In the genomic region with DNA sequence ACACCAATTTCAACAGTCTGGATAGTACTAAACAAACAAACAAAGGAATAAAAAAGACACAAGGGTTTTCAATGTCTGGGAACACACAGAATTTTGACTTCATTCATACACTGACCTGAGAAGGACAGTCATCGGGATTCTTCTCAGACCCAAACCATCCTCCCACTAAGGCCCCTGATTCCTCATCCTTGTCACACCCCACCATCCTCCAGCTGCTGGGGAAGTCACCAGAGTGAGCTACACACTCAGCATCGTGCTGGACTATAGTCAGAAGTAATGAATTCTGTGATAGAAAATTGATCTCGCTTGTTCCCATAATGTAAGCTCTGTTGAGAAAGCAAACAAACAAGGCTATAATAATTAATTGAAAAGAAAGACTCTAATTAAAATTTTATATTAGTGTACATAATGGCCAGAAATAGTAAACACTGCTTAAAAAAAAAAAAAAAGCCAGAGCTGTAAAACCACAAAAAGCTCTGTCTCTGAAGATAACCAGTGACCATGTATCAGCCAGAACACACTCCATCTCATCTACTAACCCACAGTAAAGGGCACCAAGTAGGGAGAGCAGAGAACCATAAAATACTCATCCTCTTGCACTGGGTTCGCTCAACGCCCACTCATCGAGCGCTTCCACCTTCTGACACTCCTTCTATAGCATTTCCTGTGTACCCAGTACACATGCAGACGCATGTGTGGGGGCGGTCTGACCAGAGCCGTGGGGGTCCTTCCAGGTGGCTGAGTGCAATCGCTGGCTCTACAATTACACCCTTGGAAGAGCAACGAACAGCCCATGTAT, we compare ENCODE assay signal across 15 mouse cellular contexts.
DNase-seq lines count a peak whose midpoint lies in the region; ATAC-seq and TF ChIP-seq lines count a peak whose summit lies in the region.
"Had no signal": no experiment of that assay in that cellular context is flagged by ENCODE, and none has a peak within 500 bp of the region (broad histone marks: within the 10 kb centered on the region; RNA-seq: fewer than 3 reads in every experiment).

No protein-coding gene starts in this region.

- H3K27ac ChIP-seq in liver, postnatal 0 days (ENCODE audit: low read depth), result peak overlapping the region; percentile 3; the same call in 1 of the 2 replicates
- no peak overlapping the region for H3K27ac ChIP-seq in embryonic facial prominence, embryonic 10.5 days (replicated peaks)
- H3K27ac ChIP-seq: hindbrain, postnatal 0 days; layer of hippocampus, adult 2 months; limb, embryonic 12.5 days; neural tube, embryonic 12.5 days had no signal

- no peak for TF ChIP-seq CTCF in liver, postnatal 0 days (IDR thresholded peaks at IDR 0.05; ENCODE audit: low read depth)

- no peak overlapping the region for H3K9ac ChIP-seq in liver, postnatal 0 days (replicated peaks)
- H3K9ac ChIP-seq: heart, embryonic 12.5 days; limb, embryonic 12.5 days; neural tube, embryonic 12.5 days had no signal

- H3K4me2 ChIP-seq in liver, postnatal 0 days (ENCODE audit: low read depth, low read length), result peak overlapping the region; percentile 35
- H3K4me2 ChIP-seq: heart, embryonic 12.5 days; limb, embryonic 12.5 days; neural tube, embryonic 12.5 days had no signal

- no peaks in the 10 kb centered on the region for H3K9me3 ChIP-seq in liver, postnatal 0 days (ENCODE audit: low read length)
- H3K9me3 ChIP-seq in embryonic facial prominence, embryonic 10.5 days, result no peaks in the 10 kb centered on the region
- H3K9me3 ChIP-seq: heart, embryonic 12.5 days; limb, embryonic 12.5 days; neural tube, embryonic 12.5 days had no signal

- ATAC-seq in liver, postnatal 0 days, result peak; percentile 82
- ATAC-seq: hindbrain, postnatal 0 days had no signal

- peak; percentile 88 for TF ChIP-seq EP300 in liver, postnatal 0 days (IDR thresholded peaks at IDR 0.05; ENCODE audit: low read depth)

- no peaks in the 10 kb centered on the region for H3K27me3 ChIP-seq in liver, postnatal 0 days (ENCODE audit: insufficient read depth, low read length)
- H3K27me3 ChIP-seq in embryonic facial prominence, embryonic 10.5 days (replicated peaks; ENCODE audit: low read depth, poor library complexity, severe bottlenecking), result no peaks in the 10 kb centered on the region
- H3K27me3 ChIP-seq: heart, embryonic 12.5 days; limb, embryonic 12.5 days; neural tube, embryonic 12.5 days had no signal

- H3K36me3 ChIP-seq in liver, postnatal 0 days (replicated peaks; ENCODE audit: insufficient read depth, low read length), result no peaks in the 10 kb centered on the region
- peaks cover 19% of the 10 kb centered on the region for H3K36me3 ChIP-seq in embryonic facial prominence, embryonic 10.5 days (replicated peaks)

- WGBS in liver, postnatal 0 days (ENCODE audit: insufficient replicate concordance), result 39% methylated on average over 12 of the region's 12 CpGs
- 88% methylated on average over 12 of the region's 12 CpGs for WGBS in embryonic facial prominence, embryonic 10.5 days

- peak; percentile 57 to 62 for DNase-seq in cerebellum, postnatal 10 days
- DNase-seq in cerebellum, adult 9-11 months, result no peak
- DNase-seq in spleen, postnatal 36 days (ENCODE audit: low spot score in 2 of 2), result peak; percentile 20 to 41
- no peak for DNase-seq in spleen, postnatal 10 days (ENCODE audit: low spot score in 2 of 2)
- no peak for DNase-seq in liver, postnatal 0 days
- DNase-seq in embryo, embryonic 11 days, result no peak
- DNase-seq in kidney, postnatal 4 days, result no peak
- DNase-seq in embryonic facial prominence, embryonic 10.5 days (ENCODE audit: low spot score), result no peak
- DNase-seq: lung, postnatal 4 days; right cerebral cortex, postnatal 14 days had no signal

- no peak overlapping the region for H3K4me3 ChIP-seq in liver, postnatal 0 days (ENCODE audit: low read depth, low read length)
- H3K4me3 ChIP-seq in embryonic facial prominence, embryonic 10.5 days, result no peak overlapping the region
- H3K4me3 ChIP-seq: heart, embryonic 12.5 days; layer of hippocampus, adult 2 months; limb, embryonic 12.5 days; neural tube, embryonic 12.5 days had no signal

- peaks cover 32% of the 10 kb centered on the region for H3K4me1 ChIP-seq in liver, postnatal 0 days (ENCODE audit: insufficient read depth)
- H3K4me1 ChIP-seq in embryonic facial prominence, embryonic 10.5 days, result peaks cover 32% of the 10 kb centered on the region

Comparison
In these comparisons a context has a peak if more than half of its experiments do, and no peak if none do; other contexts are left out.
1. DNase-seq: peak in cerebellum, postnatal 10 days (2 of 2) and spleen, postnatal 36 days (2 of 2); none in cerebellum, adult 9-11 months (single experiment), spleen, postnatal 10 days (0 of 2), liver, postnatal 0 days (single experiment), embryo, embryonic 11 days (single experiment), kidney, postnatal 4 days (0 of 2) and embryonic facial prominence, embryonic 10.5 days (single experiment).